ENCODE assay signal across 13 mouse cellular contexts in genomic region chr1:55705173-55705572, GRCm38 (mm10).
A peak's percentile ranks its signal among the peaks of the same experiment; 100 is the strongest.
DNase-seq lines count a peak whose midpoint lies in the region; ATAC-seq lines count a peak whose summit lies in the region.
"Had no signal": no experiment of that assay in that cellular context is flagged by ENCODE, and none has a peak within 500 bp of the region (broad histone marks: within the 10 kb centered on the region; RNA-seq: fewer than 3 reads in every experiment).

No protein-coding gene starts in this region.

- peak; percentile 81 for ATAC-seq in hindbrain, embryonic 12.5 days (ENCODE audit: low FRiP score)
- ATAC-seq in megakaryocyte progenitor cell, adult 5-6 weeks (replicated peaks; ENCODE audit: poor library complexity) = no peak

- DNase-seq in embryo, embryonic 10 days (ENCODE audit: low spot score) = peak; percentile 10
- DNase-seq in embryo, embryonic 10.5 days (ENCODE audit: low spot score) = no peak
- DNase-seq in embryo, embryonic 9.5 days (ENCODE audit: extremely low spot score) = peak; percentile 5
- peak; percentile 16 for DNase-seq in neural tube, embryonic 10.5 days (ENCODE audit: extremely low spot score, low spot score)
- DNase-seq in cerebellum, adult 9-11 months = no peak
- DNase-seq in cerebellum, postnatal 10 days = no peak
- DNase-seq: cerebellum, adult 18-20 months; heart, postnatal 4 days; left cerebral cortex, postnatal 4 days; lung, adult 18-20 months had no signal

- no peaks in the 10 kb centered on the region for H3K27me3 ChIP-seq in hindbrain, embryonic 12.5 days

- no peaks in the 10 kb centered on the region for H3K36me3 ChIP-seq in hindbrain, embryonic 12.5 days
- H3K36me3 ChIP-seq: heart, embryonic 10.5 days had no signal

- H3K4me2 ChIP-seq in hindbrain, embryonic 12.5 days (replicated peaks) = peak overlapping the region; percentile 19; the same call in 1 of the 2 replicates

- no peaks in the 10 kb centered on the region for H3K9me3 ChIP-seq in hindbrain, embryonic 12.5 days (replicated peaks)
- H3K9me3 ChIP-seq: heart, embryonic 10.5 days had no signal

- H3K4me3 ChIP-seq in hindbrain, embryonic 12.5 days = no peak overlapping the region
- H3K4me3 ChIP-seq: heart, embryonic 10.5 days had no signal

- peak overlapping the region; percentile 70 for H3K27ac ChIP-seq in hindbrain, embryonic 12.5 days
- H3K27ac ChIP-seq: heart, embryonic 10.5 days had no signal

- no peak overlapping the region for H3K9ac ChIP-seq in hindbrain, embryonic 12.5 days

- WGBS in hindbrain, embryonic 12.5 days = 46% methylated on average over 6 of the region's 6 CpGs

- peaks cover 25% of the 10 kb centered on the region for H3K4me1 ChIP-seq in hindbrain, embryonic 12.5 days
- H3K4me1 ChIP-seq: heart, embryonic 10.5 days had no signal

Comparison
In these comparisons a context has a peak if more than half of its experiments do, and no peak if none do; other contexts are left out.
1. DNase-seq: peak in embryo, embryonic 10 days (single experiment), embryo, embryonic 9.5 days (single experiment) and neural tube, embryonic 10.5 days (single experiment); none in embryo, embryonic 10.5 days (single experiment), cerebellum, adult 9-11 months (single experiment) and cerebellum, postnatal 10 days (0 of 2).